Mouse (Mus musculus) lung, postnatal 0 days (tissue): ENCODE data around the gene Uchl4. TPM values are rescaled to one million over a fixed set of nuclear protein-coding genes. Genes with fewer than 3 reads are reported as not detected.

ENCODE experiments used
- ATAC-seq: fragments of 200-750 bp; cut with Nextera tagmentation; 2 replicates; pipeline ENCODE4 v1.8.0; 2017; ENCODE audit warnings: moderate library complexity
- DNase-seq: peaks from one replicate; pipeline ENCODE4 v3.0.0-alpha.2; 2016; ENCODE audit warnings: low spot score
- H3K27ac ChIP-seq: fragments of 300-500 bp; sonication (generic); 2 replicates; pipeline ENCODE4 v1.5.1; 2014; ENCODE audit warnings: antibody characterized with exemption, mild to moderate bottlenecking, low read length, mixed read lengths
- H3K27me3 ChIP-seq: fragments of 300-500 bp; sonication (generic); replicated peaks from 2 replicates; pipeline ENCODE4 v1.6.1; 2014; ENCODE audit warnings: low read length, mixed read lengths; ENCODE audit not compliant: insufficient read depth
- H3K36me3 ChIP-seq: fragments of 300-500 bp; sonication (generic); 2 replicates; pipeline ENCODE4 v1.6.1; 2014; ENCODE audit warnings: low read length, mixed read lengths; ENCODE audit not compliant: insufficient read depth
- H3K4me1 ChIP-seq: fragments of 300-500 bp; sonication (generic); 2 replicates; pipeline ENCODE4 v1.6.1; 2014; ENCODE audit warnings: antibody characterized with exemption, low read depth, low read length, mixed read lengths; ENCODE audit not compliant: insufficient read depth
- H3K4me2 ChIP-seq: fragments of 300-500 bp; sonication (generic); replicated peaks from 2 replicates; pipeline ENCODE4 v1.6.1; 2014; ENCODE audit warnings: low read depth, mild to moderate bottlenecking, low read length, moderate library complexity, mixed read lengths
- H3K4me3 ChIP-seq: fragments of 300-500 bp; sonication (generic); 2 replicates; pipeline ENCODE4 v1.5.1; 2014; ENCODE audit warnings: low read depth, low read length
- H3K9ac ChIP-seq: fragments of 300-500 bp; sonication (generic); replicated peaks from 2 replicates; pipeline ENCODE4 v1.6.1; 2014; ENCODE audit warnings: low read depth, mild to moderate bottlenecking
- H3K9me3 ChIP-seq: fragments of 300-500 bp; sonication (generic); 2 replicates; pipeline ENCODE4 v1.6.1; 2016; ENCODE audit warnings: low read length, mixed read lengths
- CTCF ChIP-seq: IDR thresholded peaks from 2 replicates; pipeline ENCODE4 v1.5.1; 2016; ENCODE audit warnings: antibody characterized with exemption, mild to moderate bottlenecking
- EP300 ChIP-seq: IDR thresholded peaks from 2 replicates; pipeline ENCODE4 v1.6.1; 2016; ENCODE audit warnings: antibody characterized with exemption, mild to moderate bottlenecking, control low read depth
- WGBS: fragments of 180-500 bp; shearing (Covaris S2); extraction: QIAGEN DNeasy Blood & Tissue Kit; methylation state at CpG from one replicate; pipeline ENCODE4 v1.1.7; 2014; 5-methylcytosine and 5-hydroxymethylcytosine counted together
- polyA plus RNA-seq: library from polyadenylated mRNA; unstranded; fragments of >200 nt; fragmentation: Nextera tagmentation; extraction: Ambion mirVana; gene quantifications from 2 replicates; pipeline ENCODE4 v1.2.1, GENCODE M21; 2015

Uchl4 gene
- polyA plus RNA-seq, 1 experiment from 2014 or later: 1.0 TPM

DNA sequence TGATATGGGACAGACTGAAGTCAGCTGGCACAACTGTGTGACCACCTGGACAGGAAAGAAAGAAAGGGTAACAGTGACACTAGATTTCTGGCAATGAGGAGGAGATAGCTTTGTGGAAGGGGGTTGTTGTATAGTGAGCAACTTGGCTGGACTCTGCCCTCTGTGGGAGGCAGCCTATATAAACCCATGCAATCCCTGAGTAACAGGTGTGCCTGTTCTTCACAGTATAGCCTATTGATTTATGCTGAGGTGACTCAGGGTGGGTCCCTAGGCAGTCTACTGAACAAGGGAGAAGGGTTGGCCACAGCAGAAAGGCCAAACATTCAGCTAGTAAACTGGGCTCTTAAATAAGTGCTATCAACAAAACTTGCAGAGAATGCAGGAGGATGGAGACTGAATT lies 9.2 kb upstream of the Uchl4 start:
- H3K36me3 ChIP-seq: no peaks in the 10 kb centered on the region
- DNase-seq: no peak
- H3K27me3 ChIP-seq: no peaks in the 10 kb centered on the region
- no peak for ATAC-seq
- no peak overlapping the region for H3K4me2 ChIP-seq
- H3K9ac ChIP-seq: no peak overlapping the region
- no peak overlapping the region for H3K27ac ChIP-seq
- TF ChIP-seq EP300 (no peak), CTCF (no peak)
- H3K9me3 ChIP-seq: no peaks in the 10 kb centered on the region
- H3K4me1 ChIP-seq: no peaks in the 10 kb centered on the region; the same call in 1 of the 2 replicates
- H3K4me3 ChIP-seq: no peak overlapping the region

GRCm38 (mm10) chr9:64227736-64228135 lies 7.3 kb upstream of the Uchl4 start:
- Histone ChIP-seq H3K4me3 (no peak overlapping the region), H3K36me3 (no peaks in the 10 kb centered on the region), H3K27ac (no peak overlapping the region), H3K4me2 (peak overlapping the region; percentile 11; the same call in 1 of the 2 replicates), H3K9ac (no peak overlapping the region), H3K4me1 (peaks cover 9% of the 10 kb centered on the region; the same call in 1 of the 2 replicates), H3K9me3 (no peaks in the 10 kb centered on the region), H3K27me3 (no peaks in the 10 kb centered on the region)
- 56% methylated on average over 12 of the region's 12 CpGs for WGBS
- no peak for ATAC-seq
- DNase-seq: peak; percentile 53
- no peak for TF ChIP-seq EP300
- no peak for TF ChIP-seq CTCF

DNA sequence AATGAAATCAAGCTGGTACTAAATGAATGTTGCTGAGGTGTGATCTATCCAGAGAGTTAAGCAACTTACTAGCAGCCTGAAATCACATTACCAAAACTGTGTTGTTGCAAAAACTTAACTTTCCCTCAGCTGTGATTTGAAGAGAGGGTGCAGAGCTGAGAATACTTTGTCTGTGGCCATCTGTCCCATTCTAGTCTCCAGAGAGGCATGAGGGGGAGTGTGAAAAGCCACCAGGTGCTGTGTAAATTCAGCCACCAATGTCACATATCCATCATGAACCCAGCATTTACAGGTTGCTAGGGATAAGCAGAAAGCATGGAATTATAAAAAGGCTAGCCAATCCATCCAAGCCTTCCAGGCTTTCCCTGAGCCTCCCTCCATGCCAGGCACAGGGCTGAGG lies 6.0 kb upstream of the Uchl4 start:
- DNase-seq (no peak), ATAC-seq (no peak)
- Histone ChIP-seq H3K27me3 (no peaks in the 10 kb centered on the region), H3K4me1 (peaks cover 9% of the 10 kb centered on the region; the same call in 1 of the 2 replicates), H3K27ac (no peak overlapping the region), H3K9me3 (no peaks in the 10 kb centered on the region), H3K9ac (no peak overlapping the region), H3K36me3 (no peaks in the 10 kb centered on the region), H3K4me3 (no peak overlapping the region), H3K4me2 (no peak overlapping the region)
- TF ChIP-seq EP300 (no peak), CTCF (no peak)

DNA sequence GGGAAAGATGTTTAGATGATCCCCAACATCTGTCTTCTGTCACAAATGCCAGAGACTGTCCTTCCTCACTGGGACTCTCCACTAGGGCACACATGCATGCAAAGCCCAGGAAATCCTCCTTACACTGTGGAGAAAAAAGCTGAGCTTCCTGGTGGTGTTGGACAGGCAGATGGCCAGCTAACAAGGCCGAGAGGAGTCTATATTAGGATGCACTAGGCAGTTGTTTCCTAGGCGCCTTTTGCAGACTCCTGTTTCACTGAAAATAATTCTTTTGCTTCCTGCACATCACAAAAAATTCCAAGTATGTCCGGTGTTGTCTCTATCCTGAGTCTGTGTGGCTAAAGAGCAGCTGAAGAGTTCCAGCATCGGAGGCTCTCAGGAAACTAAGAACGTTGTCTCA lies 3.8 kb upstream of the Uchl4 start:
- Histone ChIP-seq H3K27ac (no peak overlapping the region), H3K36me3 (no peaks in the 10 kb centered on the region), H3K4me1 (peaks cover 13% of the 10 kb centered on the region; the same call in 1 of the 2 replicates), H3K9ac (no peak overlapping the region), H3K9me3 (no peaks in the 10 kb centered on the region), H3K4me3 (no peak overlapping the region), H3K4me2 (no peak overlapping the region), H3K27me3 (no peaks in the 10 kb centered on the region)
- 24% methylated on average over 5 of the region's 5 CpGs for WGBS
- TF ChIP-seq CTCF (0 out of 2 replicates have a peak, but pooled peaks have one; percentile 7), EP300 (no peak)
- DNase-seq (no peak), ATAC-seq (no peak)

- Histone ChIP-seq H3K4me1 (peaks cover 13% of the 10 kb centered on the region; the same call in 1 of the 2 replicates), H3K36me3 (no peaks in the 10 kb centered on the region), H3K4me2 (no peak overlapping the region), H3K27me3 (no peaks in the 10 kb centered on the region), H3K9ac (no peak overlapping the region), H3K27ac (no peak overlapping the region), H3K4me3 (no peak overlapping the region), H3K9me3 (no peaks in the 10 kb centered on the region)
- WGBS: 71% methylated on average over 3 of the region's 3 CpGs
- no peak for DNase-seq
- TF ChIP-seq EP300 (no peak), CTCF (no peak)
- ATAC-seq: no peak
These were observed 3.3 kb upstream of the Uchl4 start for GRCm38 (mm10) chr9:64231674-64232073.

DNA sequence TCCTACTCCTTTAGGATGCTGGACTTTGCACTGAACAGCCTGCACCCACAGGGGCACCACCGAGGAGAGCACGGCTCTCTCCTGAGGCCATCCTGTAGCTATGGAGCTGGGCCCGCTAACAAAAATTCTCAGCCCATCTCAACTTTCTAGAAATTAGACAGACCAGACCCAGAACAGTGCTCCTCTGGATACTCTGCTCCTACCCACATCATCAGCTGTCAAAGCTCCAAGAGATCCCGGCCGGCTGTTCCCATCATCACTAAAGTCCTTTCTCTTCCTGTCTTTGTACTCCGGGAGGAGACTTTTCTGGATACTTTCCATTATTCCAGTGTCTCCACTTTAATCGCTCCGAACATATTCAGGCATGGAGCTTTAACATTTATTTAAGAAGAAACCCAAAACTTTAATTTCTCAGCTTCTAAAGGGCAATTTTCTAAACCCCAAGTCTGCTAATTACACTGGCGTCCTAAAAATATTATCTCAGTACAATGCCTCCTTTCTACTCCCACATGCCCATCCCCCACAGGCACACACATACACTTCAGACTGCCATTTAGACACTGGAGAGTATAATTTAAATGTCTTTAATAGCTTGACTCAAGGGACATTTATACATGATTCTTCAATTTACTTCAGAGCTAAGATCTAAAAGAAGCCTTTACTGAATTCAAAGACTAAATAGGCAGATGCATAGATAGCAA lies 2.6 kb upstream of the Uchl4 start:
- TF ChIP-seq EP300 (no peak), CTCF (no peak)
- H3K27me3 ChIP-seq: no peaks in the 10 kb centered on the region
- H3K27ac ChIP-seq: no peak overlapping the region
- no peak for DNase-seq
- 44% methylated on average over 9 of the region's 9 CpGs for WGBS
- no peak overlapping the region for H3K4me2 ChIP-seq
- H3K36me3 ChIP-seq: no peaks in the 10 kb centered on the region
- peak; percentile 25; the same call in 1 of the 2 replicates for ATAC-seq
- H3K4me3 ChIP-seq: no peak overlapping the region
- no peaks in the 10 kb centered on the region for H3K9me3 ChIP-seq
- no peak overlapping the region for H3K9ac ChIP-seq
- H3K4me1 ChIP-seq: peaks cover 13% of the 10 kb centered on the region; the same call in 1 of the 2 replicates
